Mouse (Mus musculus) kidney, embryonic 14.5 days (tissue): ENCODE measurements around the gene Eps8. TPM values are rescaled to one million over a fixed set of nuclear protein-coding genes. Genes with fewer than 3 reads are reported as not detected.
A peak's percentile ranks its signal among the peaks of the same experiment; 100 is the strongest.

Experiments
- ATAC-seq: fragments of 200-750 bp; cut with Nextera tagmentation; 2 replicates; pipeline ENCODE4 v1.8.0; 2017; ENCODE audit warnings: moderate number of reproducible peaks, mild to moderate bottlenecking, moderate TSS enrichment, moderate library complexity; ENCODE audit not compliant: low FRiP score, low TSS enrichment
- H3K27ac ChIP-seq: fragments of 300-500 bp; sonication (generic); 2 replicates; pipeline ENCODE4 v1.5.1; 2014; ENCODE audit warnings: low read depth, mild to moderate bottlenecking, low read length, moderate library complexity, mixed read lengths
- H3K27me3 ChIP-seq: fragments of 300-500 bp; sonication (generic); 2 replicates; pipeline ENCODE4 v1.6.1; 2014; ENCODE audit warnings: mild to moderate bottlenecking, low read length; ENCODE audit not compliant: control insufficient read depth, insufficient read depth
- H3K36me3 ChIP-seq: fragments of 300-500 bp; sonication (generic); 2 replicates; pipeline ENCODE4 v1.6.1; 2014; ENCODE audit warnings: low read length, mixed read lengths; ENCODE audit not compliant: control insufficient read depth, insufficient read depth
- H3K4me1 ChIP-seq: fragments of 300-500 bp; sonication (generic); 2 replicates; pipeline ENCODE4 v1.6.1; 2014; ENCODE audit warnings: low read length, mixed read lengths; ENCODE audit not compliant: control insufficient read depth, insufficient read depth
- H3K4me2 ChIP-seq: fragments of 300-500 bp; sonication (generic); replicated peaks from 2 replicates; pipeline ENCODE4 v1.6.1; 2014; ENCODE audit warnings: low read depth, mild to moderate bottlenecking, low read length
- H3K4me3 ChIP-seq: fragments of 300-500 bp; sonication (generic); 2 replicates; pipeline ENCODE4 v1.5.1; 2014; ENCODE audit warnings: mild to moderate bottlenecking, low read length
- H3K9ac ChIP-seq: fragments of 300-500 bp; sonication (generic); 2 replicates; pipeline ENCODE4 v1.6.1; 2014; ENCODE audit warnings: low read depth, mild to moderate bottlenecking, low read length, moderate library complexity
- H3K9me3 ChIP-seq: fragments of 300-500 bp; sonication (generic); 2 replicates; pipeline ENCODE4 v1.6.1; 2016; ENCODE audit warnings: low read length; ENCODE audit not compliant: control insufficient read depth
- WGBS: fragments of 180-500 bp; shearing (Covaris S2); extraction: QIAGEN DNeasy Blood & Tissue Kit; methylation state at CpG from one replicate; pipeline ENCODE4 v1.1.7; 2014; 5-methylcytosine and 5-hydroxymethylcytosine counted together
- polyA plus RNA-seq: library from polyadenylated mRNA; unstranded; fragments of >200 nt; fragmentation: Nextera tagmentation; extraction: Ambion mirVana; gene quantifications from 2 replicates; pipeline ENCODE4 v1.2.1, GENCODE M21; 2014

Eps8 gene
- polyA plus RNA-seq, 1 experiment from 2014 or later: 28.5 TPM

DNA sequence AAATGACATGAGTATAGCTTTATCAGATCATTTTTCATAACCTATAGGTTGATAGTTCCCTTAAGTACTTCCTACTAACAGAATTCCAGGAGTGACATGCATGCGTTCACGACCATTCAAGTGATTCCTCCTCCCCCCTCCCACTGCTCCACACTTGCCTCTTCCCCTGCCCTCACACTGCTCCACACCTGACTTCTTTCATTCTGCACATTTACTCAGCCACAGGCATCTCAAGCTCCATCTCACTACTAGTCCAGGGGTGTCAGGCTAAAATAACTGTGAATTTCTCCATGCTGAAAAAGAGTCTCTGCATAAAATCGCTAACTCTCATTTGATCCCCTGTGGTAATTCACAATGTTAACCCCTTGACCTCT, 65.4 kb downstream of the Eps8 start:
- WGBS: 73% methylated on average over 3 of the region's 3 CpGs
- no peaks in the 10 kb centered on the region for H3K4me1 ChIP-seq
- ATAC-seq: 0 out of 2 replicates have a peak, but pooled peaks have one; percentile 37
- no peaks in the 10 kb centered on the region for H3K36me3 ChIP-seq
- no peaks in the 10 kb centered on the region for H3K9me3 ChIP-seq
- H3K27ac ChIP-seq: no peak overlapping the region
- no peaks in the 10 kb centered on the region for H3K27me3 ChIP-seq
- H3K4me2 ChIP-seq: no peak overlapping the region
- H3K9ac ChIP-seq: no peak overlapping the region
- H3K4me3 ChIP-seq: no peak overlapping the region

DNA sequence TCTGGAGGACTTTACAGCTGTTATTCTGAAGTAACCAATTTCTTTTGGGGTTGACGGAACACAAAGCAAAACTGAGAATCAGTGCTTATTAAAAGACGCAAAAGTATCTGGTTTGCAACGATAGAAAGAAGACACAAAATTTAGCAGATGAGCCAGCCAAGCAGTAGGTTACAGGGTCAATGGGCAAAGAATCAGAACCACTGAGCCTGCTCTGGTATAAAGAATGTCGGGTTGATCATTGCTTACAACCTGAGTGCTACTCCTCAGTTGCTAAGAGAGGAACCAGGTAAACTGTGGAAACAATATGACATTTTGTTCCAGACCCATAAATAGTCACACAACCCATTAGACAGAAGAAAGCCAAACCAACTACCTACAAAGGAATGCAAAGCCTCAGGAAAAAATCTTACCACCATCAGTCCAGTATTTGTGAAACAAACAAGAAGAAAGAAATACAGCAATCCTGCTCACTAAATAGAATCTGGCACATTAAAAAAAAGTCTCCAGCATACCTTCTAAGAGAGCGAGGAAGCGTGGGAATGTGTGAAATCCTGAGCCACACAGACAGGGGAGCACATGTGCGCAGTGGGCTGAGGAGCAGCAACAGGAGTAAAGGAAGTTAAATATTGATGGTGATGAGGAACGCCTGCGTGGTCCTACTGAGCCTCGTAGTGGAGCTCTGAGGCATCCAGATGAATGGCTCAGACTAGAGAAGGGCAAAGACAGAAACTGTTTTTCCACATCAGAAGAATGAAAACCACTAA, 66.0 kb downstream of the Eps8 start:
- Histone ChIP-seq H3K27me3 (no peaks in the 10 kb centered on the region), H3K36me3 (no peaks in the 10 kb centered on the region), H3K9me3 (no peaks in the 10 kb centered on the region), H3K4me2 (no peak overlapping the region), H3K9ac (no peak overlapping the region), H3K4me3 (no peak overlapping the region), H3K27ac (no peak overlapping the region), H3K4me1 (no peaks in the 10 kb centered on the region)
- 81% methylated on average over 10 of the region's 10 CpGs for WGBS
- no peak for ATAC-seq

DNA sequence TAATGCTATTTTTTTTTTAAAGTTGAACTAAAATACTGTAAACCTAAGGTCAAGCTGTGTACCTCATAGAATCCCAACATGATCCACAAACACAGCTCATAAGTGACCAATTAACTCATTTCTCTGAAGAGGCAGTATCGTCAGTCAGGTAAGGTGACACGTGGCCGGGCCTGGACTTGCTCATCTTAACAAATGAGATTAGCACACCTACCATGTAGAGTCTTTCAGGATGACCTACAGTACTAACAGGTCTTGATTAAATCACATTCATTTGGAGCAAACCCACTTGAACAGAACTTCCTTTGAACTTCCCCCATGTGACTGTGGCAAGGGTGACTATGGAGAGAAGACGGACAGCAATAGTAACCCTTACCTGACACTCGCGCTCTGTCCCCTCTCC, 66.8 kb downstream of the Eps8 start:
- Histone ChIP-seq H3K36me3 (no peaks in the 10 kb centered on the region), H3K4me1 (no peaks in the 10 kb centered on the region), H3K27me3 (no peaks in the 10 kb centered on the region), H3K9me3 (no peaks in the 10 kb centered on the region), H3K27ac (no peak overlapping the region), H3K4me3 (no peak overlapping the region), H3K9ac (no peak overlapping the region), H3K4me2 (no peak overlapping the region)
- no peak for ATAC-seq
- 75% methylated on average over 6 of the region's 6 CpGs for WGBS

DNA sequence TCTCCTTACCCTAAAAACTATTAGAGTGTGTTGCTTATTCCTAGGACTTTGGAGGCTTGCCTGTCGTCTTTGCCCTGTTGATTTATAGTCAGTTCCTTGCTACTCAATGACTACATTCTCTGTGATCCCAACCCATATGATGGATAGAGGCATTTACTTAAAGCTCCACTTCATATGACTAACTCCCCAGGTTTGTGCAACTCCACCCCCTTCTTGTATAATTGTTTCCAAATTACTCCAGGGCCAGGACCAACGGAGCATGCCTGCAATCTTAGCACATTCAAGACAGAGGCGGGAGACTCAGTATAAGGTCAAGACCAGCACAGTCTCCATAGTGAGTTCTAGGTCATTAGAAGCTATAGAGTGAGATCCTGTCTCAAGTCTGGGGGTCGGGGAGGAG, 69.4 kb downstream of the Eps8 start:
- ATAC-seq: no peak
- Histone ChIP-seq H3K9ac (no peak overlapping the region), H3K27ac (no peak overlapping the region), H3K4me1 (no peaks in the 10 kb centered on the region), H3K4me2 (no peak overlapping the region), H3K36me3 (no peaks in the 10 kb centered on the region), H3K4me3 (no peak overlapping the region), H3K9me3 (no peaks in the 10 kb centered on the region), H3K27me3 (no peaks in the 10 kb centered on the region)
- WGBS: 62% methylated on average over 4 of the region's 4 CpGs

DNA sequence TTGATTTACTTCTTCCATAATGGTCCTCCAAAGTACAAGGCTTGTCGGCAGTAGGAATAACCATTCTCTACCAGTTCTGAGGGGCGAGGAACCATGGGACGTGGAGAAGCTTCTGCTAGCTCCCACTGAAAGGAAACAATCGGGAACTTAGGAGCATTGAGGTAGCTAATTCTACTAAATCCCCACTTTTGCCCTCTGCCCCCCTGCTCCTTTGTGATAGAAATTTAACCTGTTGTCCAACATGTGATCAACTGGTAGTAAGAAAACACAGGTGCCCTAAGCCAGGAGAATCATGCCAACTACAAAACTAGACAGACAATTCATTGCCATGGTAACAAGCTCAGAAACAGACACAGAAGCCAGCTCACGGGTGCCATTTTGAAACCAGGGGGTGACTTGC, 71.6 kb downstream of the Eps8 start:
- Histone ChIP-seq H3K9ac (no peak overlapping the region), H3K4me2 (no peak overlapping the region), H3K36me3 (no peaks in the 10 kb centered on the region), H3K27ac (no peak overlapping the region), H3K4me3 (no peak overlapping the region), H3K4me1 (no peaks in the 10 kb centered on the region), H3K9me3 (no peaks in the 10 kb centered on the region), H3K27me3 (no peaks in the 10 kb centered on the region)
- WGBS: 76% methylated on average over 5 of the region's 5 CpGs
- no peak for ATAC-seq

DNA sequence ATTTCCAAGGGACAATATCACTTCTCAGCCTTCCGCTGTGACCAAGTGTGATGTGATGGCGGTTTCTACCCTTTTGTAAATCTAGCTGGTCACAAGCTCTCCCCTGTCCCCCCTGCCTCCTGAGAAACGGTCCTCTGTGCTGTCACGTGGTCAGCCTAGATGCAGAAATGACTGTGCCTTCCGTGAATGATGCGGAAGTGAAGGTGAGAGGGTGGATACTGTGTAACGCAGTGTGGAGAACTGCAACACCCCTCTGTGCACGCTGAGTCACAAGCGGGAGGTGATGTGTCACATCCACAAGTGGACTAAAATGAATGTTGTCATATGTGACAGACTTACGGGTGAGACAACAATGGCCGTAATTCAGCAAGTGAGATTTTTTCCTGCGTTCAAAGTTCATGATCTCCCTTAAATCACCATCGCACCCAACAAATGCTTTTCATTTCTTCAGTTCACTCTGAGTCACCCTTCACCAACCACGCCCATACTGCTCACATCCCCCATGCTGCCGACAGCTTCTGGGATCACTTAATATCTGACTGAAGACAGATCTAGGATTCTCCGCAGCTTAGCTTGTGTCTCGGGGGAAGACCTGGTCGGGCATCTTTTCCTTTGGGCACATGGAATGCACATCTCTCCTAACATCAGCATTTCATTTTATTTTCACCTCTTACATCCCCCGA, 72.3 kb downstream of the Eps8 start:
- WGBS: 64% methylated on average over 19 of the region's 19 CpGs
- no peak overlapping the region for H3K4me2 ChIP-seq
- no peaks in the 10 kb centered on the region for H3K4me1 ChIP-seq
- no peak overlapping the region for H3K27ac ChIP-seq
- H3K9me3 ChIP-seq: no peaks in the 10 kb centered on the region
- no peaks in the 10 kb centered on the region for H3K27me3 ChIP-seq
- ATAC-seq: no peak
- no peak overlapping the region for H3K4me3 ChIP-seq
- H3K36me3 ChIP-seq: no peaks in the 10 kb centered on the region
- no peak overlapping the region for H3K9ac ChIP-seq

DNA sequence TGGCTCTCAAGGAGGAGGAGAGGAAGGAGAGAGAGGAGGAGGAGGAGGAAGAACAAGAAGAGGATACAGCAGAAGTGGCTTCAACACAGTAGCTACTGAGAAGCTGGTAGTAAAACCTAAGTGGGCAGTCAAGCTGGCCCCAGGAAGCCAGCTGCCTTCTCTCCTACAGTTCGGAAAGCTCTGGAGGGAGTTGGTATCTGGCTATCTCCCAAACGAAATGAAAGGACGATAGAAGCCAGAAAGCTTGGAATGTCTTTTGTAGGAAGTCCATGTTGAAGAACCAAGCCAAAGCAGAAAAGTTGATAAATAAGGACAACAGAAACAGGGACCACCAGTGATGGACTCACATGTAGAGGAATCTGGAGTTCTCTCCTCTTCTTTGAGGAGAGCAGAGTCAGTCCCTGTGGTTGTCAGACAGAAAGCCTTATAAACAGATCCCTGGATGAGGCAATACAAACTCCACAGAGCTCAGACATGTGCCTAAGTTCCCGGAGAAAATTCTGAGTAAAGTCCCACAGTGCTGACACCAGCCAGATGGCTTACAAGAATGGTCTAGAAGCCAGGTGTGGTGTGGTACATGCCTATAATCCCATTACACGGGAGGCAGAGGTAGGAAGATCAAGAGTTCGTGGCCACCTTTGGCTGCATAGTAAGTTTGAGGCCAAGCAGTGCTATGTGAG, 73.2 kb downstream of the Eps8 start:
- H3K9ac ChIP-seq: no peak overlapping the region
- WGBS: 79% methylated on average over 6 of the region's 6 CpGs
- H3K4me1 ChIP-seq: no peaks in the 10 kb centered on the region
- no peaks in the 10 kb centered on the region for H3K36me3 ChIP-seq
- H3K4me2 ChIP-seq: no peak overlapping the region
- no peak overlapping the region for H3K4me3 ChIP-seq
- no peaks in the 10 kb centered on the region for H3K27me3 ChIP-seq
- ATAC-seq: no peak
- H3K9me3 ChIP-seq: no peaks in the 10 kb centered on the region
- no peak overlapping the region for H3K27ac ChIP-seq

DNA sequence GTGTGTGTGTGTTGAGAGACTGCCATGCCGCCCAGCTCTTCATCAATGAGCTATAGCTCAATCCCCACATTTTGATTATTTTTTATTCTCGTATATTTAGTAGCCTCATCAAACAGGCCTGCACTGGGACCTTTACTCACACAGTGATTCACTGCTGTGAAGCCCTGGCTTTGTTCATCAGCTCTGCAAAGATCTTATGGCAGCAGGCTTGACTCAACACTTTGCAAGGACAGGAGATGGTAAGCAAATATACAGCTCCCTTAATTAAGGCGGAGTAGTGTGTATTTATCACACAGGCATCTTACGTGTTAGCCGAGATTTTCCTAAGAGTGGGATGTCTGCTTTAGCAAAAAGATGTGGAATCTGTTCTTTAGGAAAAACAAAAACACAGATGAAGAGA, 74.2 kb downstream of the Eps8 start:
- 89% methylated on average over 5 of the region's 5 CpGs for WGBS
- Histone ChIP-seq H3K27ac (no peak overlapping the region), H3K27me3 (no peaks in the 10 kb centered on the region), H3K4me1 (no peaks in the 10 kb centered on the region), H3K36me3 (no peaks in the 10 kb centered on the region), H3K4me2 (no peak overlapping the region), H3K4me3 (no peak overlapping the region), H3K9me3 (no peaks in the 10 kb centered on the region), H3K9ac (no peak overlapping the region)
- no peak for ATAC-seq
